10 mouse cellular contexts compared by ENCODE assay signal in genomic region chr6:72153455-72153854, GRCm38 (mm10). TPM values are rescaled to one million over a fixed set of nuclear protein-coding genes. Genes with fewer than 3 reads are reported as not detected.
DNase-seq lines count a peak whose midpoint lies in the region; ATAC-seq lines count a peak whose summit lies in the region.
"Had no signal": no experiment of that assay in that cellular context is flagged by ENCODE, and none has a peak within 500 bp of the region (broad histone marks: within the 10 kb centered on the region; RNA-seq: fewer than 3 reads in every experiment).

No protein-coding gene starts in this region.

- H3K27me3 ChIP-seq in heart, embryonic 12.5 days (replicated peaks), result no peaks in the 10 kb centered on the region
- H3K27me3 ChIP-seq in limb, embryonic 10.5 days (ENCODE audit: low read depth, poor library complexity, severe bottlenecking), result no peaks in the 10 kb centered on the region
- no peaks in the 10 kb centered on the region for H3K27me3 ChIP-seq in hindbrain, embryonic 14.5 days (ENCODE audit: control insufficient read depth, insufficient read depth, low read length)
- H3K27me3 ChIP-seq: limb, embryonic 12.5 days had no signal

- no peaks in the 10 kb centered on the region for H3K4me1 ChIP-seq in heart, embryonic 12.5 days (replicated peaks)
- no peaks in the 10 kb centered on the region for H3K4me1 ChIP-seq in limb, embryonic 10.5 days
- H3K4me1 ChIP-seq in hindbrain, embryonic 14.5 days (replicated peaks; ENCODE audit: control insufficient read depth, insufficient read depth, low read length), result no peaks in the 10 kb centered on the region
- H3K4me1 ChIP-seq: limb, embryonic 12.5 days had no signal

- H3K36me3 ChIP-seq in heart, embryonic 12.5 days, result peaks cover 63% of the 10 kb centered on the region
- peaks cover 52% of the 10 kb centered on the region for H3K36me3 ChIP-seq in limb, embryonic 10.5 days
- peaks cover 57% of the 10 kb centered on the region for H3K36me3 ChIP-seq in hindbrain, embryonic 14.5 days (replicated peaks; ENCODE audit: control insufficient read depth, insufficient read depth)

- no peak overlapping the region for H3K4me2 ChIP-seq in heart, embryonic 12.5 days
- H3K4me2 ChIP-seq in hindbrain, embryonic 14.5 days (replicated peaks), result no peak overlapping the region
- H3K4me2 ChIP-seq: limb, embryonic 12.5 days had no signal

- DNase-seq in heart, adult 8-10 months (ENCODE audit: low spot score), result no peak
- DNase-seq in CD4-positive helper T cell, adult 2 months (ENCODE audit: low read depth, low spot score), result peak; percentile 14
- DNase-seq in thymus, adult 18-20 months, result peak; percentile 21 to 22
- DNase-seq in limb, embryonic 10.5 days (ENCODE audit: low spot score), result no peak
- DNase-seq in left cerebral cortex, adult 18-20 months (ENCODE audit: low spot score in 2 of 2), result no peak
- no peak for DNase-seq in hindbrain, embryonic 14.5 days (ENCODE audit: low spot score)
- DNase-seq: kidney, adult 18-20 months had no signal

- 0 out of 2 replicates have a peak, but pooled peaks have one; percentile 15 for ATAC-seq in heart, embryonic 12.5 days (ENCODE audit: insufficient number of reproducible peaks, low FRiP score)
- ATAC-seq in hematopoietic stem cell, adult 5-6 weeks (replicated peaks in 1 of 2; ENCODE audit: insufficient read depth in 1 of 2, low FRiP score in 2 of 2, low TSS enrichment in 1 of 2, low read depth in 1 of 2, poor library complexity in 2 of 2, severe bottlenecking in 2 of 2), result peak; percentile 89 to 91
- ATAC-seq in hindbrain, embryonic 14.5 days (ENCODE audit: low FRiP score), result no peak

- H3K4me3 ChIP-seq in heart, embryonic 12.5 days, result no peak overlapping the region
- no peak overlapping the region for H3K4me3 ChIP-seq in limb, embryonic 10.5 days
- H3K4me3 ChIP-seq in hindbrain, embryonic 14.5 days (replicated peaks; ENCODE audit: low read length), result no peak overlapping the region
- H3K4me3 ChIP-seq: limb, embryonic 12.5 days had no signal

- 0 out of 2 replicates have a peak, but pooled peaks cover 9% of the 10 kb centered on the region for H3K9me3 ChIP-seq in heart, embryonic 12.5 days (replicated peaks)
- H3K9me3 ChIP-seq in limb, embryonic 10.5 days (replicated peaks), result no peaks in the 10 kb centered on the region
- H3K9me3 ChIP-seq in hindbrain, embryonic 14.5 days (ENCODE audit: control insufficient read depth, low read length), result peaks cover 10% of the 10 kb centered on the region; the same call in 1 of the 2 replicates

- H3K9ac ChIP-seq in heart, embryonic 12.5 days, result no peak overlapping the region
- H3K9ac ChIP-seq in hindbrain, embryonic 14.5 days, result no peak overlapping the region
- H3K9ac ChIP-seq: limb, embryonic 12.5 days had no signal

- 84% methylated on average over 11 of the region's 11 CpGs for WGBS in heart, embryonic 12.5 days
- WGBS in limb, embryonic 10.5 days, result 94% methylated on average over 11 of the region's 11 CpGs
- 79% methylated on average over 11 of the region's 11 CpGs for WGBS in hindbrain, embryonic 14.5 days

- no peak overlapping the region for H3K27ac ChIP-seq in heart, embryonic 12.5 days (ENCODE audit: poor library complexity, severe bottlenecking)
- no peak overlapping the region for H3K27ac ChIP-seq in limb, embryonic 10.5 days
- H3K27ac ChIP-seq in hindbrain, embryonic 14.5 days, result no peak overlapping the region
- H3K27ac ChIP-seq: limb, embryonic 12.5 days had no signal

RNA-seq across cellular contexts. Expression of gene St3gal5, which starts 56.1 kb away (rescaled TPM):
- 68.1 and 68.8 TPM in 2 replicates for polyA plus RNA-seq in heart, embryonic 12.5 days (2016; fragmentation: Nextera tagmentation; extraction: Ambion mirVana)
- 10 to 100 TPM; 60.4 to 74.1 (median 71.4) TPM for total RNA-seq in heart, adult 8-10 months (2022)
- total RNA-seq in hematopoietic stem cell, adult 5-6 weeks (2017), result 20.6 and 22.6 TPM in 2 replicates
- 26.7 and 26.8 TPM in 2 replicates for polyA plus RNA-seq in limb, embryonic 10.5 days (2016; fragmentation: Nextera tagmentation; extraction: Ambion mirVana)
- total RNA-seq in left cerebral cortex, adult 18-20 months (2021), result 100 to 1,000 TPM; 166 to 175 TPM
- polyA plus RNA-seq in hindbrain, embryonic 14.5 days (2014; fragmentation: Nextera tagmentation; extraction: Ambion mirVana), result 59.6 and 64.9 TPM in 2 replicates

Comparison
In these comparisons a context has a peak if more than half of its experiments do, and no peak if none do; other contexts are left out.
1. DNase-seq: peak in CD4-positive helper T cell, adult 2 months (single experiment) and thymus, adult 18-20 months (2 of 2); none in heart, adult 8-10 months (single experiment), limb, embryonic 10.5 days (single experiment), left cerebral cortex, adult 18-20 months (0 of 2) and hindbrain, embryonic 14.5 days (single experiment).